Mouse (Mus musculus): Measurements from ENCODE around the gene Arhgap44.

Gene Arhgap44

DNA sequence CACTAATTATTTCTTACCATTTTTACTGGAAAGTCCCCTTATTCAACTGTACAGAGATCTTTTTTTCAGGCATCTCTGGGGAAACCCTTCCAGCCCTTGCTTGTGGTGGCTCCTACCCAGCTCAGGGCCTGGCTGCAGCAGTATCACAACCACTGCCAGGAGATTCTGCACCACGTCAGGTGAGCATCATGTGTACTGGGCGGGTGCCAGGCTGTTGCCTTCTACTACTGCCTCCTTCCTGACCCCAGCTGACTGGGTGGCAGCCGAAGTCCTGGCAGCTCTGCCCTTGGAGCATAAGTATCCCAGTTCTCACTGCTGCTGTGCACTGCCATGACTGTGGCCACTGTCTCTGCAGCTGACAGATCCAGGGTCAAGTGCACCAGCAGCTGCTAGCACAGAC lies 164.3 kb downstream of the Arhgap44 start:
- DNase-seq, result peak; percentile 74 to 78

DNA sequence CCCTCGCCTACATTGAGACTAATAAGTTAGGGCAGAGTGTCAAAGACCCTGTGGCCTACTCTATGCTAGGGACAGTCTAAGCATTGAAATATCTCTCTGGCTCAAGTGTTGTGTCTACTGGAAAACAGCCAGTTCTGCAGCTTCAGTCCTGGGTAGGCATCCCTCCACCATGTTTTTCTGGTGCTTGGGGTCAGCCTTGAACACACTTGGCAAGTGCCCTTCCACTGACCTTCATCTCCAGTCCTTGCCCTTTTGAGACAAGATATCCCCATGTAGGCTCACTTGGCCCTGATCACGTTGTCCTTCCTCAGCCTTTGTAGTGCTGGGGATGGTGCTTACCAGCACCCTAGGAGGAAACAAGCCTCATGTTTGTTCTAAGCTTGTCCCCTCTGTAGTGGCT lies 174.2 kb downstream of the Arhgap44 start:
- no peak for DNase-seq

DNA sequence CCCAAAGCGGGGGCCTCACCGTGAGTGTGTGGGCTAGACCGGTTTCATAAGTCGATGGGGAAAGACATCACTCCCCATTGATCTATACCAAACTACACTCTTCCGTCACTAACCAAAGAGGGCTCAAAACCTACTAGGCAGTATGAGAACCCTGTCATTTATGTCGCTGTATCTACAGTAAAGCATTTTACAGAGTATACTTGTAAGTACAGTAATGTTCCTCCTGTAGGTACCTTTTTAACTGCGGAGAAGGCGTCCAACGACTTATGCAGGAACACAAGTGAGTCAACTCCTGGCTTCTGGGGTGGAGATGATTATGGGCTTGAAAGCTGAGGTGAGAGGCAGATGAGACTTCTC lies 183.3 kb downstream of the Arhgap44 start:
- no peak for DNase-seq

DNA sequence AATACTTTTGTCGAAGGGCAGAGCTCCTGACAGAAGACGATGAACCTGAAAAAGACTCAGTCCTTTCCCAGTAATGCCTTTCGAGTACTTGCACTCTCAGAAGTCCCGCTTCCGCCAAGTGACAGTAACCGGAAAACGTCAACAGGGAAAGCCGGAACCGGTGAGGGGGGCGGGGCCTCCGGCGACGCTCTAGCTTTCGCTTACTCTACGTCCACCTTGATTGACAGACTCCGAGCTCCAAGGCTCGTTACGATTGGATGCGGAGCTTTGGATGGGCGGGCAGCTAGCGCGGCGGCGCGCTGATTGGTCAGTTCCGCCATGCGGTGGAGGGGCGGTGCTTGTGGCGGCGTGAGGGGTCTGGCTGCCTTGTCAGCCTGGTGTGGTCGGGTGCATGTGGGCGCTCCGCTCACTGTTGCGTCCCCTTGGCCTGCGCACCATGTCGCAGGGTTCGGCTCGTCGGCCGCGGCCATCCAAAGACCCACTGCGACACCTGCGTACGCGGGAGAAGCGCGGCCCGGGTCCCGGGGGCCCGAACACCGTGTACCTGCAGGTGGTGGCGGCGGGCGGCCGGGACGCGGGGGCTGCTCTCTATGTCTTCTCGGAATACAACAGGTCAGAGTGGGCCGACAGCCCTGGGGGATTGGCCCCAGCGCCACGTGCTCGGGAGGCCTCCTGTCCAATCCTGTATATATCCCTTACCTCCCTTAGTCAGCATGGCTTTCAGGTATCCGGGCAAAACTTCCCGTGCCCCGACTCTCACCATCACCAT lies 183.9 kb downstream of the Arhgap44 start, which contains the start of gene Elac2:
TSS of gene Elac2 (plus strand) at position 319 of the 769 bp plus-strand sequence.
- DNase-seq, result peak; percentile 97 to 98

DNA sequence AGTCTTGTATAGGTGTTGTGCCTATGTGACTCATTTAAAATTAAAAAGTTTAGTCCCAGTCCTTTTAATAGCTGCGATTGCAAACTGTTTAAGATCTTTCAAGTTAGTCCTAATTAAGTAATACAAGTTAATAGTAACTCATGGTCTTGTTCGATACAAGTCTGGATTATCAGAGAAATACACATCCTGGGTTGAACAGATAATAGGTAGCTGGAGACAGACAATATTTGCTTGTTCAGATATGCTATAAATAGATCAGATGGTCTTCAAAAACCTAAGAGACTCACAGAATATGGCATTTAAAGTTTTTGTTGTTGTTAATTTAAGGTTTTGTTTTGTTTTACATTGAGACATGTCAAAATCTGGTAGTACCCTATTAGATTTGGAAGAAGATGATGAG lies 190.3 kb downstream of the Arhgap44 start:
- no peak for DNase-seq

DNA sequence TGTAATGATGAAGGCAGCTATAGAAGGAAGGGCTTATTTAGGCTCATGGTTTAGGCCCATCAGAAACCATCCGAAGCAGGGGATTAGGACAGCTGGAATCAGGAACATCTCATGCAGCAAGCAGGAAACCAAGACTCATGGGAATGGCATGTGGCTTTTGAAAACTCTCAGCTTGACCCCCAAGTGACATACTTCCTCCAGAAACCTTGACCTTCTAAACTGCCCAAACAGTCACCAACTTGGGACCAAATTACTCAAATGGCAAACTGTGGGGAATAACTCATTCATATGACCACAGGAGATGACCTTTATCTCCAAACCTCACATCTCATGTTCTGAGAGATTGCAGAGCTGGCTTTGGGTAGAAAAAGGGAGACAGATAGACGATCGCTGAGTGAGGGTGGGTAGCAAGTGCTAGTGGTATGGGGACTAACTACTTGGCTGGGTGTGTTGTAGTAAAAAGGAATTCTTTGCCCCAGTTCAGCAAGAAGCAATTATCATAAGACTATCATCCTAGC lies 191.2 kb downstream of the Arhgap44 start:
- DNase-seq, result no peak

DNA sequence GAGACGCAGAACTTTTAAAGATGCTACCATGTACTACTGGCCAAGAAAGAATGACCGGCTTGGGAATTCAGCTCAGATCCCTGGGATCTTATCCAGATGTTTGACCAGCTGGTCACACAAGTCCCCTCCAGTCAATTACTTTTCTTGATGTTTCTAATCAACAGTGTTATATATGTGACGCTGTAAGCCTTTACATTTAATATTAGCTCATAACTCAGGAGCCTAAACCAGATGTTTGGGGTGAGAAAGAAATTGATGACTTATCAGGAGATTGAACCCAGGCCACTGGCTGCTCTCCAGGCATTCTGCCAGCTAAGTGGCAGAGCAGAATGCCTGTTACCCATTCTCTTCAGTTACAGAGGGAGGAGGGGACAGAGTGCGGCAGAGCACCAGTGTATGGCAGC lies 193.8 kb downstream of the Arhgap44 start:
- DNase-seq, result no peak

DNA sequence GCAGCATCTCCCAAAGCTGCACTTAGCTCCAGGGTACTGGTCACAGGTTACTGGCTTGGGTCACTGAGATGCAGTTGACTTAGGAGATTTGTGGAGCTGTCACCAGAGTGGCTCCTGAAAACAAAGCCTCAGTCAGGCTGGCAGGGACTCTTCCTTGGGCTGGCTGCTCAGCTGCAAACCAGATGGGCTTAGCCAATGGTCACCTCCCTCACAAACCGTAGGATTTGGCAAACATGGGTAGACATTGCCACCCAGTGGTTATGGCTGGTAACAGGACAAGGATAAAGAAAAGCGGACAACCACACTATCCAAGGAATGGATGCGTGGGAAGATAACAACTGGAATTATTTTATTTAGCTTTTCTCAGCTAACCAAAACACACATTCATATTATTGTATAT lies 194.3 kb downstream of the Arhgap44 start:
- peak; percentile 23 to 63 for DNase-seq

DNA sequence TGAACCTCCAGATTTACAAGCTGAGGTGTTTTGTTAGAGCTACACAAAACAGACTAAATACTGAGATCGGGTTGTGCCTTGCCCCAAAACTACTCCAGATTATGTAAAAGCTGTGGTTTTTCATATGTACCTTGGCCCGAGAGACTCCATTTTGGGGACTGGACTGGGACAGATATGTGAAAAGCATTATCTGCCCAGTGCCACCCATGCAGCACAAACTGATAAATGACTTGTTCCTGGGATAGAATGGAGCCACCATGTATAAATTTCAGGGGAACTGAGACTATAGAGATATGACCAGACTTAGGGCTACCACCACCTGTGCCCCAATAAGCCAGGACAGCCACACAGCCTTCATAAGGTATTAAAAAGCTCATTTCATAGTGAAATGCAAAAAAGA lies 200.1 kb downstream of the Arhgap44 start:
- DNase-seq, result no peak

DNA sequence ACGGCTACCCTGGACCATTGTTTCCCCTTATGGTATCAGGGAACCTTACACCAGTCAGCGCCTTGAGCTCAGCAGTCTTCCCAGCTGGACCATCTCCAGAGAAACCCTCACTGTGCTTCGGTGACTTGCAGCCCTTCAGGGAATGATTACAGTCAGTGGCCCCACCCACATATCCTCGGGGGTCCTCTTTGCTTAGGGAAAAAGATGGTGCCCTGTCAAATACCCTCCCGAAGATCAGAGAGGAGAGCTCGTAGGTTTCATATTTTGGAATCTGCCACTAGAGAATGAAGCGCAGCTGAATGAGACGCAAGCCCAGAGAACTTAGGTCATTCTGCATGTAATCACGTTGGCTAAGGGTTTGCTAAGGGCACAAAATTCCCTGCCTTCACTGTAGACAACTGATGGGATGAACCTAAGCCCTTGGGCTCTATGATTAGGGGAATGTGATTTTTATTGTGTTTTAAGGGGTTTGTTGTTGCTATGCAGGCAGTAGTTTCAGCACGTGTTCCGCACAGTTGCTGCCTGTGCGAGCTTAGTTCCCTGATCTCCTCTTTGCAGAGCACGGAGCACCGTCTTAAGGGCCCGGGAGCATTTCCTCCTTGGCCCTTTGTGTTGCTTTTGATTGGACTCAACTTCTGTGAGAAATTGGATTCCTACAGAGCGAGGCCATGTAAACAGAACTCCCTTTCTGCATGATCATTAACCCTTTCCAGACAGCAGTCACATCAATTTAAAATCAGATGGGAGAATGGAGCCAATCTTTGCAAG lies 205.6 kb downstream of the Arhgap44 start:
- no peak for DNase-seq

Measured in kidney, adult 8-10 months (tissue).